Mouse (Mus musculus): Measurements from ENCODE around the gene Hist1h3g. TPM values are rescaled to one million over a fixed set of nuclear protein-coding genes. Genes with fewer than 3 reads are reported as not detected.
A peak's percentile ranks its signal among the peaks of the same experiment; 100 is the strongest.

Hist1h3g gene
- polyA plus RNA-seq, 1 experiment from 2014 or later: 9.8 TPM

DNA sequence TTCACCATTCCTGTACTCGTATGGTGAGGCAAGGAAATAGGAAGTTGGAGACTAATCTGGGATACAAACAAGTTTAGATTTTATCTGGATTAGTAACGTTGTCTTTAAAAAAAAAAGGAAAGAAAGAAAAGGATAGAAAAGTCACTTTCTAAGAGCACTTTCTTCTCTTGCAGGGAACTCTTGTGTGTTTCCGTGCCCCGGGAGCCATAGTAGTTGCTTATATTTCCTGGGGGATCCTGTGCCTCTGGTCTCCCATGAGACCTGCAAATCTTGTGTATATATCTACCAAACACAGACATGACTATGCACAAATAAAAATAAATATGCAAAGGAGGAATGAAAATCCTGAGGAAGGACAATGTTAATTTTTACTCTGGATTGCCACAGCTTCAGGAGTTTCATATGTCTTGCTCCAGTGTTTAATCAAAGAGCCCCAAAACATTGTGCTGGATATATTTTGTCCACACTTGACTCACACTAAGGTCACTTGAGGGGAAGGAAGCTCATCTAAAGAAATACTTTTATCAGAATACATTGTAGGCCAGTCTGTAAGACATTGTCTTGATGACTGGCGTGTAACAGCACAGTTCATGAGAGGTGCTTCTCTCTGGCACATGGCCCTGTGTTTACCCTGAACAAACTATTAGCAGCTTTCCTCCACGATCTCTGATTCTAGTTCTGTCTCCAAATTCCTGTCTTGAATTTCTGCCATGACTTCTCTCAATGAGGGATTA is 41.9 kb downstream of the Hist1h3g start:
- Histone ChIP-seq H3K27ac (peak overlapping the region; percentile 87), H3K9me3 (no peaks in the 10 kb centered on the region), H3K9ac (peak overlapping the region; percentile 79), H3K4me3 (peak overlapping the region; percentile 52), H3K4me2 (replicated peaks) (peak overlapping the region; percentile 70), H3K4me1 (peaks cover 35% of the 10 kb centered on the region), H3K27me3 (no peaks in the 10 kb centered on the region), H3K36me3 (no peaks in the 10 kb centered on the region)
- no peak for ATAC-seq (ENCODE audit: low FRiP score, low read depth)
- WGBS: 51% methylated on average over 6 of the region's 6 CpGs

DNA sequence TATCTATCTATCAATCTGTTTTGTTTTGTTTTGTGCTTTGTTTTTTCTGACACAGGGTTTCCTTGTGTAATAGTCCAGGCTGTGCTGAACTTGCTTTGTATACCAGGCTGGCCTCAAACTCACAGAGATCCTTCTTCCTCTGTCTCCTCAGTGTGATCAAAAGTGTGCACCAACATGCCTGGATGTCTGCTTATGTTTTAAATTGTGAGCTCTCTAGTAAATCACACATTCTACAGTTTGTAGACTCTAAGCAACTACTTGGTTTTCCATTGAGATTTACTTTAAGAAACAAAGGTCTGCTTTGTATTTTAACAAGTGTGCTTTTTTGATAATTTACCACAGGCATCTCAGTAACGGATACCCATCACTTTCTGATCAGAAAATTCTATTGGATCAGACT is 42.6 kb downstream of the Hist1h3g start:
- Histone ChIP-seq H3K36me3 (no peaks in the 10 kb centered on the region), H3K4me2 (replicated peaks) (no peak overlapping the region), H3K9me3 (no peaks in the 10 kb centered on the region), H3K9ac (no peak overlapping the region), H3K4me1 (peaks cover 35% of the 10 kb centered on the region), H3K4me3 (no peak overlapping the region), H3K27me3 (no peaks in the 10 kb centered on the region), H3K27ac (no peak overlapping the region)
- 88% methylated on average over 1 of the region's 1 CpGs for WGBS
- no peak for ATAC-seq (ENCODE audit: low FRiP score, low read depth)

DNA sequence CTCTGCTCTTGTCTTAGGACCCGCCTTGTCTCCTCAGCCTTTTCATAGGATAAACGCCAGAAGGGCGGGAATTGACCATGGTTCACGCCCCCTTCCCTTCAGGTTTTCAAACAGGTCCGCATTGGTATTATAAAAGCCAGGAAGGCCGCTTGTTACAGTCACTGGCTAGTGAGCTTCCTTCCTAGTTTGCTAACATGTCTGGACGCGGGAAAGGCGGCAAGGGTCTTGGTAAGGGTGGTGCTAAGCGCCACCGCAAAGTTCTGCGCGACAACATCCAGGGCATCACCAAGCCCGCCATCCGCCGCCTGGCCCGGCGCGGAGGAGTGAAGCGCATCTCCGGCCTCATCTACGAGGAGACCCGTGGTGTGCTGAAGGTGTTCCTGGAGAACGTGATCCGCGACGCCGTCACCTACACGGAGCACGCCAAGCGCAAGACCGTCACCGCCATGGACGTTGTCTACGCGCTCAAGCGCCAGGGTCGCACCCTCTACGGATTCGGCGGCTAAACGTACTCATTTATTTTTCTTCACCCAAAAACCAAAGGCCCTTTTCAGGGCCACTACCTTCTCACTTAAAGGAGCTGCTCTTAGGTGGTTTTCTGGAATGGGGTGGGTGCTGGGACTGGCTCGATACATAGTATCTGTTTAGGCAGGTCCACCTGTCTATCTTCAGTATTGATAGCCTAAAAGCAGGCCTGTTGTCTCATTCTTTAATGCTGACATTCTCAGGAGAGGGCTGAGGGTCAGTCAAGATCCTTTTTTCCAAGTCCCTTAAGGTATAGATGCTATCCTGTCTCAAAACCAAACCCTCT is 46.4 kb downstream of the Hist1h3g start, which contains the start of gene Hist1h4d:
Hist1h4d (plus strand) TSS at position 191 of the 811 bp plus-strand sequence.
- Histone ChIP-seq H3K36me3 (no peaks in the 10 kb centered on the region), H3K9ac (peak within 1 kb of the TSS; percentile 79), H3K9me3 (no peaks in the 10 kb centered on the region), H3K27me3 (no peaks in the 10 kb centered on the region), H3K4me2 (replicated peaks) (peak within 1 kb of the TSS; percentile 87), H3K4me3 (peak within 1 kb of the TSS; percentile 58), H3K27ac (peak within 1 kb of the TSS; percentile 92), H3K4me1 (peaks cover 42% of the 10 kb centered on the region)
- under 1% methylated on average over 43 of the region's 43 CpGs for WGBS
- ATAC-seq (ENCODE audit: low FRiP score, low read depth): peak; percentile 90

DNA sequence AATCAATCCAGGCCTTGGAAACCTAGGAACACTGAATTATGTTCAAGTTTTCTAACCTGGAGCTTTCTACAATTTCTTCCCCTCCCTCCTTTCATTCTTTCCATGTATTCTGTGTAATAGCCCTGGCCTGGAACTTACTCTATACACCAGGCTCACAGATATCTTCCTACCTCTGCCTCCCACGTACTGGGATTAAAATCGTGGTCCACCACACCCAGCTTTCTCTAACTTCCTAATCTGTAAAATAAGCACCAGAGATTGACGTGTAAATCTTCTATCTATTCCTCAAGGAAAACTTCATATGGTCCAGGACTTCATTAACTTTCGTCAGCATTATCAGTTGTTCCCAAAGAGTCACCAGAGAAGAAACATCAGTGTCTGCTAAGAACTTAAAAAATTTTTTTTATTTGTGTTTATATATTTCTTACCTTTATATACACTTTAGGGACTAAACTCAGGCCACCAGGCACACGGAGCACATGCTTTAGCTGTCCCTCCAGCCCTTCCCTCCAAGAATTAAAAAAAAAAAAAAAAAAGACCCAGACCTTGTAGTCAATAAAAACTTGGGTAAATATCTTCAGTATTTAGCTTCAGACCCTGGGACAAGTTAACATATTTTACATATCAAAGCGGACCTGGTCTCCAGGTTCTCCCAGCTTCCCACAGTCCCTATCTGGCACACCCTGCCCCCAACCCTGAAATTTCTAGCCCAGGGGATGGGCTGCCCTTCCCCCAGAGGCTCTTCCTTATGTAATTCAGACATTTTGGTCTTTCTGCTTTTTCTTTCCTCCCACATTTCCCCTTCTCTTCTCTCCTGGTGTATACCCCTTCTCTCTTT is 47.2 kb downstream of the Hist1h3g start:
- ATAC-seq (ENCODE audit: low FRiP score, low read depth): no peak
- peak overlapping the region; percentile 58 for H3K4me3 ChIP-seq
- H3K9ac ChIP-seq: peak overlapping the region; percentile 79
- H3K4me1 ChIP-seq: peaks cover 37% of the 10 kb centered on the region
- peak overlapping the region; percentile 87 for H3K4me2 ChIP-seq (replicated peaks)
- H3K27ac ChIP-seq: peak overlapping the region; percentile 92
- no peaks in the 10 kb centered on the region for H3K36me3 ChIP-seq
- H3K27me3 ChIP-seq: no peaks in the 10 kb centered on the region
- H3K9me3 ChIP-seq: no peaks in the 10 kb centered on the region
- WGBS: 11% methylated on average over 6 of the region's 6 CpGs

DNA sequence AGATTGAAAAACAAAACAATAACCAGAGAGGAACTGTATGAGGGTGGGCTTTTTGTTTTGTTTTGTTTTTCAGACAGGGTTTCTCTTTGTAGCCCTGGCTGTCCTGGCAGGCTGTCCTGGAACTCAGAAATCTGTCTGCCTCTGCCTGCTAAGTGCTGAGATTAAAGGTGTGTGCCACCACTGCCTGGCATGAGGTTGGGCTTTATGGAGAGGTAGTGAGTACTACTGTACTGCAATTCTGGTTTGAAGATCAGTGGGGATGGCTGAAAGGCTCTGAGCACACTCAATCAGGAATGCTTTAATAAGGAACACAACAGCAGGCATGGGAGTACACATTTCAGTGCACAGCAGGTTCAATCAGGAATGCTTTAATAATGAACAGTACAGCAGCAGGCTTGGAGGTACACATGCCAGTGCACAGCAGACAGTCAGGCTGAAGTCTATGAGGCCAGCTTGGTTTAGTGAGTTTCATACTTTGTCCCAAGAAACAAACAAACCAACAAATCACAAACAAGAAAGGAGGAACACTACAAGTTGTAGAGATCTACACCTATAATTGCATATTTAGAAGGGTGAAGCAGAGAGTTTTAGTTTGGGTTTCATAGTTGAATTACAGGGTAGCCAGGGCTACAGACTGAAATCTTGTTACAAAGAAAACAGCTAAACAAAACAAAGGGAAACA is 48.3 kb downstream of the Hist1h3g start:
- H3K4me3 ChIP-seq: peak overlapping the region; percentile 19; the same call in 1 of the 2 replicates
- H3K9ac ChIP-seq: 0 out of 2 replicates have a peak overlapping the region, but pooled peaks have one; percentile 19
- no peak for ATAC-seq (ENCODE audit: low FRiP score, low read depth)
- no peaks in the 10 kb centered on the region for H3K9me3 ChIP-seq
- peaks cover 37% of the 10 kb centered on the region for H3K4me1 ChIP-seq
- H3K27me3 ChIP-seq: no peaks in the 10 kb centered on the region
- peak overlapping the region; percentile 87 for H3K4me2 ChIP-seq (replicated peaks)
- H3K36me3 ChIP-seq: no peaks in the 10 kb centered on the region
- H3K27ac ChIP-seq: peak overlapping the region; percentile 92

DNA sequence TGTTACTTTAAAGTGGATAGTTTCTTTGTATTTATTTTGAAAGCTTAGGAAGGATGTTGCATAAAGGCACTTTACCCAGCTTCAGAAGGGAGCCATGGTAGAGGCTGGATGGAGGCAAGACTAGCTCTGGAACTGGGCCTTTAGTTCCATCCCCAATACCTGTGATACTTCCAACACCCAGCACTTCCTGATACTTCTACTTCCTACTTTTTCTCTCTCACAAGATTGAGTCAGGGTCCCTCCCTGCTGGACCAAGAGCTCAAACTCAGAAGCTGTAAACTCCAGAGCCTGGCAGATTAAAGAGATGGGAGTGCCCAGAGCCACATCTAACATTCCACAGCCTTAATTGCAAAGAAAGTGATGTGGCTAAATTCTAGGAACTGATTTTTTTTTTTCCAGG is 49.1 kb downstream of the Hist1h3g start:
- no peaks in the 10 kb centered on the region for H3K9me3 ChIP-seq
- ATAC-seq (ENCODE audit: low FRiP score, low read depth): no peak
- no peaks in the 10 kb centered on the region for H3K27me3 ChIP-seq
- H3K4me2 ChIP-seq (replicated peaks): peak overlapping the region; percentile 80
- H3K9ac ChIP-seq: peak overlapping the region; percentile 72
- peak overlapping the region; percentile 92 for H3K27ac ChIP-seq
- H3K4me1 ChIP-seq: peaks cover 37% of the 10 kb centered on the region
- H3K36me3 ChIP-seq: no peaks in the 10 kb centered on the region
- peak overlapping the region; percentile 48 for H3K4me3 ChIP-seq

DNA sequence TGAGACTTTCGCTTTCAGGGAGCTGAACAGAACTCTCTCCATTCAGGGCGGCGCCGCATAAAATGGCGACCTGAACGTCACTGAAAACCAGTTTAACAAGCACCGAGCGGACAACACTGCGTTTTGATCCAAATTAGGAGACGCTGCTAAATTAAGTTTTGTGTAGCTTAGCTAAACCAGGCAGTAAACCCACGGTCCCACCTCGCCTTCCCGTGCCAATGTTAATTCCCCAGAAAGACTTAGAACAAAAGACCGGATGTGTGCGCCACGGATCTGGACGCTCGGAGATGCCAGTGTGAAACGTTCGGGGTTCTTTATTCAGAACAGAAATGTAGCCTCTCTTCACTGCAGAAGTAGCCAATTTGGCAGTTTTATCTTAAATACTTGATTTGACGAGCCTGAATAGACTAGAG is 49.8 kb downstream of the Hist1h3g start:
- Histone ChIP-seq H3K4me2 (replicated peaks) (peak overlapping the region; percentile 80), H3K9ac (peak overlapping the region; percentile 72), H3K4me3 (peak overlapping the region; percentile 48), H3K4me1 (peaks cover 37% of the 10 kb centered on the region), H3K27ac (peak overlapping the region; percentile 92), H3K9me3 (no peaks in the 10 kb centered on the region), H3K36me3 (no peaks in the 10 kb centered on the region), H3K27me3 (no peaks in the 10 kb centered on the region)
- under 1% methylated on average over 21 of the region's 21 CpGs for WGBS
- ATAC-seq (ENCODE audit: low FRiP score, low read depth): no peak

Small RNA genes lying within 50 kb of the gene (microRNA-seq; reads per million reads assigned to microRNA genes)
- not detected for gene Gm44297
- not detected for gene Gm44359
- not detected for gene Gm44394
- 1.0 reads per million for gene n-TStga1

Other genes with a start within 250 kb of the Hist1h3g start
- 65.0 and 70.3 TPM in 2 replicates for gene Zfp322a, start 166.2 kb upstream of the Hist1h3g start, polyA plus RNA-seq (2015; fragmentation: Nextera tagmentation; extraction: Ambion mirVana)
- gene Abt1, start 111.6 kb upstream of the Hist1h3g start, polyA plus RNA-seq (2015; fragmentation: Nextera tagmentation; extraction: Ambion mirVana): 13.4 and 14.8 TPM in 2 replicates
- 0.19 and 0.45 TPM in 2 replicates for gene Btn1a1, start 69.5 kb upstream of the Hist1h3g start, polyA plus RNA-seq (2015; fragmentation: Nextera tagmentation; extraction: Ambion mirVana)
- 1.4 and 1.5 TPM in 2 replicates for gene Btn2a2, start 46.6 kb upstream of the Hist1h3g start, polyA plus RNA-seq (2015; fragmentation: Nextera tagmentation; extraction: Ambion mirVana)
- 4.1 and 8.4 TPM in 2 replicates for gene Hist1h4h, start 4.4 kb upstream of the Hist1h3g start, polyA plus RNA-seq (2015; fragmentation: Nextera tagmentation; extraction: Ambion mirVana)
- gene Hist1h2af, start 1.5 kb upstream of the Hist1h3g start, polyA plus RNA-seq (2015; fragmentation: Nextera tagmentation; extraction: Ambion mirVana): 9.3 and 10.0 TPM in 2 replicates
- 0.74 and 1.0 TPM in 2 replicates for gene Hist1h2bh, start 8.0 kb downstream of the Hist1h3g start, polyA plus RNA-seq (2015; fragmentation: Nextera tagmentation; extraction: Ambion mirVana)
- gene Hist1h3f, start 8.6 kb downstream of the Hist1h3g start, polyA plus RNA-seq (2015; fragmentation: Nextera tagmentation; extraction: Ambion mirVana): 1.5 and 1.7 TPM in 2 replicates
- 1.0 and 1.9 TPM in 2 replicates for gene Hist1h4f, start 16.2 kb downstream of the Hist1h3g start, polyA plus RNA-seq (2015; fragmentation: Nextera tagmentation; extraction: Ambion mirVana)
- 0.46 and 0.51 TPM in 2 replicates for gene Hist1h1d, start 17.8 kb downstream of the Hist1h3g start, polyA plus RNA-seq (2015; fragmentation: Nextera tagmentation; extraction: Ambion mirVana)
- gene Hist1h3e, start 26.9 kb downstream of the Hist1h3g start, polyA plus RNA-seq (2015; fragmentation: Nextera tagmentation; extraction: Ambion mirVana): 8.2 and 8.9 TPM in 2 replicates
- 110 and 115 TPM in 2 replicates for gene Hist1h2ae, start 35.8 kb downstream of the Hist1h3g start, polyA plus RNA-seq (2015; fragmentation: Nextera tagmentation; extraction: Ambion mirVana)
- 11.2 and 14.4 TPM in 2 replicates for gene Hist1h2bg, start 36.0 kb downstream of the Hist1h3g start, polyA plus RNA-seq (2015; fragmentation: Nextera tagmentation; extraction: Ambion mirVana)
- gene Hist1h2bf, start 38.8 kb downstream of the Hist1h3g start, polyA plus RNA-seq (2015; fragmentation: Nextera tagmentation; extraction: Ambion mirVana): 9.1 and 16.5 TPM in 2 replicates
- 1.0 and 3.0 TPM in 2 replicates for gene Hist1h2ad, start 39.0 kb downstream of the Hist1h3g start, polyA plus RNA-seq (2015; fragmentation: Nextera tagmentation; extraction: Ambion mirVana)
- gene Hist1h3d, start 40.3 kb downstream of the Hist1h3g start, polyA plus RNA-seq (2015; fragmentation: Nextera tagmentation; extraction: Ambion mirVana): 7.8 and 8.4 TPM in 2 replicates
- gene Hist1h4d, start 46.2 kb downstream of the Hist1h3g start, polyA plus RNA-seq (2015; fragmentation: Nextera tagmentation; extraction: Ambion mirVana): 126 and 130 TPM in 2 replicates
- 2.0 and 2.5 TPM in 2 replicates for gene Hist1h2be, start 85.7 kb downstream of the Hist1h3g start, polyA plus RNA-seq (2015; fragmentation: Nextera tagmentation; extraction: Ambion mirVana)
- 19.9 and 21.1 TPM in 2 replicates for gene Hist1h1e, start 87.1 kb downstream of the Hist1h3g start, polyA plus RNA-seq (2015; fragmentation: Nextera tagmentation; extraction: Ambion mirVana)
- gene Hist1h2ac, start 148.5 kb downstream of the Hist1h3g start, polyA plus RNA-seq (2015; fragmentation: Nextera tagmentation; extraction: Ambion mirVana): 1.00 and 1.3 TPM in 2 replicates
- 35.3 and 35.7 TPM in 2 replicates for gene Hist1h2bc, start 148.8 kb downstream of the Hist1h3g start, polyA plus RNA-seq (2015; fragmentation: Nextera tagmentation; extraction: Ambion mirVana)
- gene Hist1h1t, start 160.4 kb downstream of the Hist1h3g start, polyA plus RNA-seq (2015; fragmentation: Nextera tagmentation; extraction: Ambion mirVana): 0.36 and 0.43 TPM in 2 replicates
- 9.0 and 10.3 TPM in 2 replicates for gene Hist1h4c, start 163.0 kb downstream of the Hist1h3g start, polyA plus RNA-seq (2015; fragmentation: Nextera tagmentation; extraction: Ambion mirVana)
- 5.2 and 5.5 TPM in 2 replicates for gene Hfe, start 175.4 kb downstream of the Hist1h3g start, polyA plus RNA-seq (2015; fragmentation: Nextera tagmentation; extraction: Ambion mirVana)
- gene Hist1h1c, start 203.4 kb downstream of the Hist1h3g start, polyA plus RNA-seq (2015; fragmentation: Nextera tagmentation; extraction: Ambion mirVana): 22.0 and 23.8 TPM in 2 replicates
- 17.7 and 20.6 TPM in 2 replicates for gene Hist1h3c, start 210.2 kb downstream of the Hist1h3g start, polyA plus RNA-seq (2015; fragmentation: Nextera tagmentation; extraction: Ambion mirVana)
- gene Hist1h2bb, start 211.3 kb downstream of the Hist1h3g start, polyA plus RNA-seq (2015; fragmentation: Nextera tagmentation; extraction: Ambion mirVana): 2.2 and 3.1 TPM in 2 replicates
- gene Hist1h2ab, start 215.7 kb downstream of the Hist1h3g start, polyA plus RNA-seq (2015; fragmentation: Nextera tagmentation; extraction: Ambion mirVana): 47.8 and 56.8 TPM in 2 replicates
- 14.7 and 16.3 TPM in 2 replicates for gene Hist1h3b, start 216.8 kb downstream of the Hist1h3g start, polyA plus RNA-seq (2015; fragmentation: Nextera tagmentation; extraction: Ambion mirVana)
- gene Hist1h4b, start 221.6 kb downstream of the Hist1h3g start, polyA plus RNA-seq (2015; fragmentation: Nextera tagmentation; extraction: Ambion mirVana): 7.2 and 13.5 TPM in 2 replicates
- 0.65 TPM in 1 of 2 replicates, not detected in the other for gene Hist1h4a, start 225.8 kb downstream of the Hist1h3g start, polyA plus RNA-seq (2015; fragmentation: Nextera tagmentation; extraction: Ambion mirVana)
- 11.8 and 14.9 TPM in 2 replicates for gene Hist1h3a, start 227.0 kb downstream of the Hist1h3g start, polyA plus RNA-seq (2015; fragmentation: Nextera tagmentation; extraction: Ambion mirVana)
- gene Hist1h1a, start 228.2 kb downstream of the Hist1h3g start, polyA plus RNA-seq (2015; fragmentation: Nextera tagmentation; extraction: Ambion mirVana): 4.3 and 6.0 TPM in 2 replicates
- gene Trim38, start 234.5 kb downstream of the Hist1h3g start, polyA plus RNA-seq (2015; fragmentation: Nextera tagmentation; extraction: Ambion mirVana): not detected in 2 replicates